In the genomic region with DNA sequence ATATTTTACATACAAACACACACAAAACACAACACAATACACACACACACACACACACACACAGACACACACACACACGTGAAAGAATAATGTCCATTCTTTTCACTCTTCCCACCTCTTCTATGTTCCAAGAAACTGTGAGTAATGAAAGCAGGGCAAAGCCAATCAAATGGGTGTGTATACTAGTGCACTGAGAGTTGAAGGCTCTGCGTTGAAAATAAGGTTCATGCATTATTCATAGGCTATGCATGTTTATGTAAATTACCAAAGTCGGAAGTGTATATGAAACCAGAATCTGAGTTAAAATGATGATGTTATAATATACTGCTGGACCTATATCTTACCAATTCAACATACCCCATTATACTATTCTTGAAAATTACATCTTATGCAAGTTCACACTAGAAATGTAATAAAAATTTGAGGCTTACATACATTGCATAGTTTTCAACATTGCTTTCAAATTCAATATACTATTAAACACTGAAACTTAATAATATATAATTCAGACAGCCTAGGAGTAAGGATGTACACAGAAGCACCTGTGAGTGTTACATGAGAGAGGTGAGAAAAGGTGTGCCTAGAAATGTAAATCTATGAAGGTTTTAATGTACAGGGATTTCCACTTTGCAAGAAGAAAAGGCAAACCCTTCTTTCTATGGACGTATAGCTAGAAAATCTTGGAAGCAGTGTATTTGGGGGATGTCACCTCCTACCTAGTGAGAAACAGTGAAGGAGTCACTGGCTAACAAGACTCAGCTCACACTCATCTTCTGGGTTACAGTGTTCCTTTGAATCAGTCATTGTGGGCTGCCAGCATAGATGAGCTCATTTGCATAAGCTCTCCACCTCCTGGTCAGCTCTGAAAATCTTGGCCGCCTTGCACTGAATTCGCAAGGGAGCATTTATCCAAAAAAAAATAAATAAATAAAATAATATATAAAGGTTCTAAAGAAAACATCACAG, we compare ENCODE assay signal across 12 mouse cellular contexts.
DNase-seq lines count a peak whose midpoint lies in the region; ATAC-seq lines count a peak whose summit lies in the region.
"Had no signal": no experiment of that assay in that cellular context is flagged by ENCODE, and none has a peak within 500 bp of the region (broad histone marks: within the 10 kb centered on the region; RNA-seq: fewer than 3 reads in every experiment).

No protein-coding gene starts in this region.

- no peak overlapping the region for H3K9ac ChIP-seq in neural tube, embryonic 11.5 days (ENCODE audit: low read length)
- H3K9ac ChIP-seq in neural tube, embryonic 12.5 days = no peak overlapping the region
- H3K9ac ChIP-seq: intestine, embryonic 15.5 days; lung, embryonic 15.5 days had no signal

- ATAC-seq in neural tube, embryonic 11.5 days (ENCODE audit: insufficient read depth, low FRiP score, low TSS enrichment) = peak; percentile 88
- ATAC-seq in neural tube, embryonic 12.5 days (ENCODE audit: low FRiP score, low read depth) = peak; percentile 92
- ATAC-seq: activated CD4-positive, CD25-positive, alpha-beta regulatory T cell, adult 4 months; intestine, embryonic 15.5 days had no signal

- no peaks in the 10 kb centered on the region for H3K36me3 ChIP-seq in neural tube, embryonic 11.5 days (ENCODE audit: control insufficient read depth, insufficient read depth, low read length)
- no peaks in the 10 kb centered on the region for H3K36me3 ChIP-seq in neural tube, embryonic 12.5 days
- H3K36me3 ChIP-seq: intestine, embryonic 15.5 days; lung, embryonic 15.5 days had no signal

- H3K27me3 ChIP-seq in neural tube, embryonic 11.5 days (ENCODE audit: control insufficient read depth, insufficient read depth, low read length) = no peaks in the 10 kb centered on the region
- no peaks in the 10 kb centered on the region for H3K27me3 ChIP-seq in neural tube, embryonic 12.5 days (replicated peaks)
- H3K27me3 ChIP-seq: intestine, embryonic 15.5 days; lung, embryonic 15.5 days had no signal

- H3K4me2 ChIP-seq in neural tube, embryonic 11.5 days (ENCODE audit: low read depth) = no peak overlapping the region
- H3K4me2 ChIP-seq in neural tube, embryonic 12.5 days (replicated peaks) = no peak overlapping the region
- H3K4me2 ChIP-seq: intestine, embryonic 15.5 days; lung, embryonic 15.5 days had no signal

- 53% methylated on average over 6 of the region's 6 CpGs for WGBS in neural tube, embryonic 11.5 days
- 49% methylated on average over 6 of the region's 6 CpGs for WGBS in neural tube, embryonic 12.5 days

- H3K4me1 ChIP-seq in neural tube, embryonic 11.5 days (ENCODE audit: control insufficient read depth, insufficient read depth, low read length) = no peaks in the 10 kb centered on the region
- no peaks in the 10 kb centered on the region for H3K4me1 ChIP-seq in neural tube, embryonic 12.5 days
- H3K4me1 ChIP-seq: intestine, embryonic 15.5 days; lung, embryonic 15.5 days had no signal

- intact Hi-C loops in gastrocnemius, postnatal 14 days (cut with DNase I; ENCODE audit: low total_unique reads) = no loop called here

- no peak overlapping the region for H3K27ac ChIP-seq in neural tube, embryonic 11.5 days (ENCODE audit: low read depth, low read length)
- no peak overlapping the region for H3K27ac ChIP-seq in neural tube, embryonic 12.5 days
- H3K27ac ChIP-seq: intestine, embryonic 15.5 days; lung, embryonic 15.5 days had no signal

- no peaks in the 10 kb centered on the region for H3K9me3 ChIP-seq in neural tube, embryonic 11.5 days (ENCODE audit: control insufficient read depth, low read length)
- no peaks in the 10 kb centered on the region for H3K9me3 ChIP-seq in neural tube, embryonic 12.5 days
- H3K9me3 ChIP-seq: intestine, embryonic 15.5 days; lung, embryonic 15.5 days had no signal

- no peak overlapping the region for H3K4me3 ChIP-seq in neural tube, embryonic 11.5 days (ENCODE audit: low read depth, low read length)
- H3K4me3 ChIP-seq in neural tube, embryonic 12.5 days = no peak overlapping the region
- H3K4me3 ChIP-seq: intestine, embryonic 15.5 days; lung, embryonic 15.5 days had no signal

- DNase-seq in cerebellum, postnatal 10 days = peak; percentile 55 to 59
- DNase-seq in cerebellum, adult 11 months = no peak
- DNase-seq in neural tube, embryonic 11.5 days (ENCODE audit: low spot score) = no peak
- DNase-seq in neural tube, embryonic 10.5 days (ENCODE audit: extremely low spot score, low spot score) = no peak
- no peak for DNase-seq in gastrocnemius, postnatal 14 days
- DNase-seq in gastrocnemius, adult 8-10 months (ENCODE audit: low spot score in 2 of 2) = no peak
- DNase-seq in kidney, postnatal 14 days = no peak
- DNase-seq: cerebellum, adult 11-12 months had no signal

Comparison
In these comparisons a context has a peak if more than half of its experiments do, and no peak if none do; other contexts are left out.
1. DNase-seq: peak in cerebellum, postnatal 10 days (2 of 2); none in cerebellum, adult 11 months (single experiment), neural tube, embryonic 11.5 days (single experiment), neural tube, embryonic 10.5 days (single experiment), gastrocnemius, postnatal 14 days (single experiment), gastrocnemius, adult 8-10 months (0 of 2) and kidney, postnatal 14 days (single experiment).